Mouse (Mus musculus): ENCODE results near the gene Iqsec2. TPM values are rescaled to one million over a fixed set of nuclear protein-coding genes. Genes with fewer than 3 reads are reported as not detected.

The Iqsec2 gene
- polyA plus RNA-seq, 1 experiment from 2014 or later, result 1.5 TPM

DNA sequence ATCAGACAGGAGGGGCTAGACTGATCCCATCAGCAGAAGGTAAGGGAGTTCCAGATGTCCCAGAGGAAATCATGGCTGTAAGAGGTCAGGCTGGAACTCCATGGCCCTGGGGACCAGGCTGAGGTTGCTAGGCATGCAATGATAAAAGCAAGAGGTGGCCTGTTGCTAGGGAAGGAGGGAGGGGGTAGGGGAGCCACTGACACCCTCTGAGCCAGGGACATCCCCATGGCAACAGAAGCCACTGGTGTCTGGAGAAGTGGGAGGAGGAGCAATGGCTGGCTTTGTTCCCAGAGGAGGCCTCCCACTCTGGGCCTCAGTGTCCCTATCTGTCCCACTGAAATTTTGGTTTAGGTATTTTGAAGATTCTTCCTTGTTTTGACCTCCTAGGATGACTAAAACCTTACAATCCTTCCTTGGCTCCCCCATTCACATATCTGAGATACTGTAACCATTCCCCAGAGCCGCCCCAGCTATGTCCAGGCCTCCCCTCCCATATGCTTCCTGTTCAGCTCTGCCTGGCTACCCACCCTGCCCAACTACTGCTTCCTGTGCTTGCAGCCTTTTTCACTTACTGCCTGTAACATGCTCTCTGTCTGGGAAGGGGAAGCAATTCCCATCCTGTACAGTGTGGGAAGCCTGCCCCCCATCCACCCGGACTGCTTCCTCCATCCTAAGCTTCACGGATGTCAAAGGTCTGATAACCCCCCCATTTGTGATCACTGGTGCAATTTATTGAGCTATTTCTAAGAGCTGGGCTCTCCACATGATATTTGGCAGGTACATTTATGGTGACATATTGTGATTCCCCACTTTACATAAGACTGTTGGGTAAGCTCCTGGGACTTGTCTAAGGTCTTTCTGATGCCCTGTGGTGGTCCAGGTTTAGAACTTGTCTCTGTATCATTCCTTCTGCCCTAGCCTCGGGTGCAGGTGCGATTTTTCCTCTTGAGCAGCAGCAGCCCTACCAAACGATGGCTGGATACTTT is 27.3 kb downstream of the Iqsec2 start:
- WGBS, result 75% methylated on average over 6 of the region's 6 CpGs
- peaks cover 45% of the 10 kb centered on the region for H3K27me3 ChIP-seq (ENCODE audit: control insufficient read depth, insufficient read depth, low read length)
- 0 out of 2 replicates have a peak, but pooled peaks cover 1% of the 10 kb centered on the region for H3K4me1 ChIP-seq (replicated peaks; ENCODE audit: control insufficient read depth, insufficient read depth, low read length)
- H3K27ac ChIP-seq (ENCODE audit: low read depth, low read length), result no peak overlapping the region
- DNase-seq (ENCODE audit: low spot score) (peak; percentile 59), ATAC-seq (replicated peaks; ENCODE audit: low FRiP score) (peak; percentile 83)
- H3K36me3 ChIP-seq (ENCODE audit: control insufficient read depth, insufficient read depth, low read length), result no peaks in the 10 kb centered on the region
- no peak overlapping the region for H3K9ac ChIP-seq (ENCODE audit: low read length)
- no peaks in the 10 kb centered on the region for H3K9me3 ChIP-seq (ENCODE audit: control insufficient read depth, low read length)
- H3K4me3 ChIP-seq (ENCODE audit: low read depth, low read length), result no peak overlapping the region
- no peak overlapping the region for H3K4me2 ChIP-seq (ENCODE audit: low read depth, low read length, severe bottlenecking)

DNA sequence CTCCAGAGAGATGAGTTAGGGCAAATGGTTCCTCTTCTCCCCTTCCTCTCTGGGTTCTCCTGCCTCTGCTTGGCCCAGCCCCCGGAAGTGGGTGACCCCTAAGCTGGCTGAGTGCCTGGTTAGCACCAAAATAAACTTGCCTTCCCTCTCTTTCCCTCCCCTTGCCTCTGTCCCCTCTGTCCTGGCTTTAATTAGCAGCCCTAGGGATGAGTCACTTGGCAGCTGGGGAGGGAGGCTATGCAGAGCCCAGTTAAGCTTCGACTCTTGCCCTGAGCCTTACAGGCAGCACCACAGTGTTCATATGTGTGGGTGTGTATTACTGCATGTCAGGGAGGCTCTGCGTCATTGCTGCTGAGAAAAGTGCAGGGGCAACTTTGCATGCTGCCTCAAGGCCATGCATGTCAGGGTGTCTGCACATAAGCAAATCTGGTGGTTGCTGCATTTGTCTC is 28.4 kb downstream of the Iqsec2 start:
- Histone ChIP-seq H3K9ac (ENCODE audit: low read length) (no peak overlapping the region), H3K4me1 (replicated peaks; ENCODE audit: control insufficient read depth, insufficient read depth, low read length) (0 out of 2 replicates have a peak, but pooled peaks cover 1% of the 10 kb centered on the region), H3K4me3 (ENCODE audit: low read depth, low read length) (no peak overlapping the region), H3K27ac (ENCODE audit: low read depth, low read length) (no peak overlapping the region), H3K9me3 (ENCODE audit: control insufficient read depth, low read length) (no peaks in the 10 kb centered on the region), H3K4me2 (ENCODE audit: low read depth, low read length, severe bottlenecking) (no peak overlapping the region), H3K27me3 (ENCODE audit: control insufficient read depth, insufficient read depth, low read length) (peaks cover 47% of the 10 kb centered on the region), H3K36me3 (ENCODE audit: control insufficient read depth, insufficient read depth, low read length) (no peaks in the 10 kb centered on the region)
- peak; percentile 45 for DNase-seq (ENCODE audit: low spot score)
- no peak for ATAC-seq (replicated peaks; ENCODE audit: low FRiP score)
- WGBS, result 55% methylated on average over 3 of the region's 3 CpGs

DNA sequence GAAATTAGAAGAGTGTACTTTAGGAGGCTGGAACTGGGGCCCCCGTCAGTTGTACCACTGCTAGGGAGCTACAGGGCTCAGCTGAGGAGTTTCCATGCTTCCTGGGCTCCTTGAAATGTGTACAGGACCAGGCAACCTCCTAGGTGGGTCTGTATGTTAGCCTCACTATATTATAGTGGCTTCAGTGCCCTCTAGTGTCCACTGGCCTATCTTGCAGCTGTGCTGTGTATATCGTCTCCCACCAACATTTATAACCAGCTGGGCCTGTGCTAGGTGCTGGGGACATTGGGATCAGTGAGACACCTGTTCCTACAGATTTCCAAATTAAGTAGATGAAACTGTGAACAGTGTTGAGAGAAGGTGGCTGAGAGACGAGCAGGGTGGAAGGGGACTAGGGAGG is 31.2 kb downstream of the Iqsec2 start:
- WGBS, result 40% methylated on average over 3 of the region's 3 CpGs
- no peak overlapping the region for H3K27ac ChIP-seq (ENCODE audit: low read depth, low read length)
- H3K4me1 ChIP-seq (replicated peaks; ENCODE audit: control insufficient read depth, insufficient read depth, low read length), result 0 out of 2 replicates have a peak, but pooled peaks cover 1% of the 10 kb centered on the region
- H3K27me3 ChIP-seq (ENCODE audit: control insufficient read depth, insufficient read depth, low read length), result peaks cover 41% of the 10 kb centered on the region
- no peaks in the 10 kb centered on the region for H3K9me3 ChIP-seq (ENCODE audit: control insufficient read depth, low read length)
- ATAC-seq (replicated peaks; ENCODE audit: low FRiP score) (0 out of 2 replicates have a peak, but pooled peaks have one; percentile 74), DNase-seq (ENCODE audit: low spot score) (peak; percentile 51)
- no peak overlapping the region for H3K4me2 ChIP-seq (ENCODE audit: low read depth, low read length, severe bottlenecking)
- no peak overlapping the region for H3K4me3 ChIP-seq (ENCODE audit: low read depth, low read length)
- no peaks in the 10 kb centered on the region for H3K36me3 ChIP-seq (ENCODE audit: control insufficient read depth, insufficient read depth, low read length)
- no peak overlapping the region for H3K9ac ChIP-seq (ENCODE audit: low read length)

DNA sequence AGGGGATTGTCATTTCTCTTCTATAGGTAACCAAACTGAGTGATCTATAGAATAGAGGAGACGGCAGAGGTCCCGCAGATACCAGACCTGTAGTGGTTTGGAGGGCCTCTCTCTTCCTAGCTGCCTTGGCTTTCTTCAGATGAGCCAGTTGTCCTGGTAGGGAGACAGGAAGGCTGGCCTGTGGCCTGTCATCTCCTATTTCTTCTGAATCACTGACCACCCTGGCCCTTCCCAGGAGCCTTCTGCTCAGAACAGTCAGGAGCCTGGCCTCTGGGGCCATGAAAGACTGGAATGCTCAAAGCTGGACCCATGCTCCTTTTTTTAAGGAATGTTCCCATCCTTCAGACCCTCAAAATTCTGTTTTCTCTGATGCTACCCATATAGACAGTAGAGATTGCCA is 33.8 kb downstream of the Iqsec2 start:
- ATAC-seq (replicated peaks; ENCODE audit: low FRiP score), result no peak
- no peak overlapping the region for H3K9ac ChIP-seq (ENCODE audit: low read length)
- WGBS, result 87% methylated on average over 2 of the region's 2 CpGs

DNA sequence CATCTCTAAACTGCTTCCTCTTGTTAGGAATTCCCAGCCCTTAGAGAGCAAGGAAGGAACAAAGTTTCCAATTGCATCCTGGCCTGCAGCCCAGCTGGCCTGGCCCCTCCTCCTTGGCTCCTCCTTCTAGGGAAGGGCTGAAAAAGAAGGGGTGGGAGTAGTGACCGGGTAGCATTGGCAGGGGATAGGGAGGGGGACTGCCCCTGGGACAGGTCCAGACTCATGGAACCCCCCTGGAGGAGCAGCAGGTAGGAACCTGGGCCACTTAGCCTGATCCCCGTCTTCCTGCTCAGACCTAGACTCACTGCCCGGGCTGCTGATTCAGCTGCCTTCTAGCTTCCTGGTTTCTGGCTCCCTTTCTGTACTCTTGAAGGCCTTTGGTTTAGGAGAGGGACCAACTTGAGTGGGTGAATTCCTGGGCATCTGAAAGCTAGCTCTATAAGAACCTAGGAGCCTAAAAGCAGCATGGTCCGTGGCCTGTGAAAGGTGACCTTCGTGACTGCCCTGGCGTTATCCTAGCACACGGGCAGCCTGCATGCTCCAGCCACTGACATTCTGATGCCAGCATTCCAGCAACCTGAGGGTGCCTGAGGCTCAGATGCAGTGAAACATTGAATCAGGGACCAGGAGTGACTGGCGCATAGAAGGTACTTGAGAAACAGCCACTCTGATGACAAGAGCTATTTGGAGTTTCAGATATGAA is 34.9 kb downstream of the Iqsec2 start:
- Histone ChIP-seq H3K36me3 (ENCODE audit: control insufficient read depth, insufficient read depth, low read length) (no peaks in the 10 kb centered on the region), H3K9me3 (ENCODE audit: control insufficient read depth, low read length) (no peaks in the 10 kb centered on the region), H3K27me3 (ENCODE audit: control insufficient read depth, insufficient read depth, low read length) (peaks cover 31% of the 10 kb centered on the region), H3K4me1 (replicated peaks; ENCODE audit: control insufficient read depth, insufficient read depth, low read length) (no peaks in the 10 kb centered on the region), H3K9ac (ENCODE audit: low read length) (no peak overlapping the region), H3K4me3 (ENCODE audit: low read depth, low read length) (no peak overlapping the region), H3K4me2 (ENCODE audit: low read depth, low read length, severe bottlenecking) (no peak overlapping the region), H3K27ac (ENCODE audit: low read depth, low read length) (no peak overlapping the region)
- ATAC-seq (replicated peaks; ENCODE audit: low FRiP score), result peak; percentile 64; the same call in 1 of the 2 replicates
- WGBS, result 62% methylated on average over 7 of the region's 8 CpGs
- DNase-seq (ENCODE audit: low spot score), result peak; percentile 53

More for the DNA sequence above, 33.8 kb downstream of the Iqsec2 start:
- no peaks in the 10 kb centered on the region for H3K4me1 ChIP-seq (replicated peaks; ENCODE audit: control insufficient read depth, insufficient read depth, low read length)
- H3K9me3 ChIP-seq (ENCODE audit: control insufficient read depth, low read length), result no peaks in the 10 kb centered on the region
- H3K4me2 ChIP-seq (ENCODE audit: low read depth, low read length, severe bottlenecking), result no peak overlapping the region
- H3K27me3 ChIP-seq (ENCODE audit: control insufficient read depth, insufficient read depth, low read length), result peaks cover 28% of the 10 kb centered on the region
- no peak overlapping the region for H3K4me3 ChIP-seq (ENCODE audit: low read depth, low read length)
- no peak overlapping the region for H3K27ac ChIP-seq (ENCODE audit: low read depth, low read length)
- no peaks in the 10 kb centered on the region for H3K36me3 ChIP-seq (ENCODE audit: control insufficient read depth, insufficient read depth, low read length)
- DNase-seq (ENCODE audit: low spot score), result no peak

DNA sequence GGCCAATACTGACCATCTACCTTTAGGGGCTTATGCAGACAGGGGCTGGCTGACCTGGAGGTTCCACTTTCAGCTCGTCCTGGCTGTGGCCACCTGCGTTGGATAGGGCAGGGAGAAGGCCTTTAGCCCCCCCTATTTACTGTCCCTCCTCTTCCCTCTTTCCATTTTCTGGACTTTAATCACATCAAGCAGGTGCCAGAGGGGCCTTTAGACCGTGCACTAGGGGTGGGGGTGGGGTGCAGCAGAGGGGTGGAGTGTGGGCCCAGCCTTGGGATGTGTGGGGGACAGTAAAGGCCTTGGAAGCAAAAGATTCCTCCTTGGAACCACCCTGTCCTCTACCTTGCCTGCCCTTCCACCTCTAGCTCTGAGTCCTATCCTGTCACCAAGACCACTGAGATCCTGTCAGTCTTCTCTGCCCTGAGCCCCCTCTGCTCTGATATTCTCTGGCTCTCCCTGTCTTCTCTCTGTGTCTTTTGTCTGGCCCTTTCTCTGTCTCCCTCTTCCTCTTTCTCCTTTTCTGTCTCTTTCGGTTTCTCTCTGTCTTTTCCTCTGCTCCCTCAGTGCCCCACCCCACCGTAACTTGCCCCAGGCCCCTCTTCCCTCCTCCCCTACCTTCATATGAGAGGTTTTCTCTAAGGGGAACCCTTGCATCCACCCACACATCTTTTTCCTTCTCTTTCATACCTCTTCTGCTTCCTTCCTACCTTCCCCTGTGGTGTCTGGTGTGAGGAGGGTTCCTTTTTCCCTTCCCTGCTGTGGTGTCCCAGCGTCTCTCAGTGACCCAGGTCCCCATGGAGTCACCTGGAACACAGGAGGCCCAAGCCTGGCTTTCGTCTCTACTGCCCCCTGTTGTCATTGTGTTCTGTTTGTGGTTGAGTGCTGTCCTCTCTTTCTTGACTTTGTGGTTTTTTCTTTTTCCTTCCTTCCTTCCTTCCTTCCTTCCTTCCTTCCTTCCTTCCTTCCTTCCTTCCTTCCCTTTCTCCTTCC is 35.9 kb downstream of the Iqsec2 start:
- DNase-seq (ENCODE audit: low spot score) (no peak), ATAC-seq (replicated peaks; ENCODE audit: low FRiP score) (no peak)
- Histone ChIP-seq H3K9ac (ENCODE audit: low read length) (no peak overlapping the region), H3K27ac (ENCODE audit: low read depth, low read length) (no peak overlapping the region), H3K9me3 (ENCODE audit: control insufficient read depth, low read length) (no peaks in the 10 kb centered on the region), H3K4me2 (ENCODE audit: low read depth, low read length, severe bottlenecking) (no peak overlapping the region), H3K4me3 (ENCODE audit: low read depth, low read length) (no peak overlapping the region), H3K27me3 (ENCODE audit: control insufficient read depth, insufficient read depth, low read length) (peaks cover 31% of the 10 kb centered on the region), H3K4me1 (replicated peaks; ENCODE audit: control insufficient read depth, insufficient read depth, low read length) (no peaks in the 10 kb centered on the region), H3K36me3 (ENCODE audit: control insufficient read depth, insufficient read depth, low read length) (no peaks in the 10 kb centered on the region)
- 74% methylated on average over 7 of the region's 7 CpGs for WGBS

DNA sequence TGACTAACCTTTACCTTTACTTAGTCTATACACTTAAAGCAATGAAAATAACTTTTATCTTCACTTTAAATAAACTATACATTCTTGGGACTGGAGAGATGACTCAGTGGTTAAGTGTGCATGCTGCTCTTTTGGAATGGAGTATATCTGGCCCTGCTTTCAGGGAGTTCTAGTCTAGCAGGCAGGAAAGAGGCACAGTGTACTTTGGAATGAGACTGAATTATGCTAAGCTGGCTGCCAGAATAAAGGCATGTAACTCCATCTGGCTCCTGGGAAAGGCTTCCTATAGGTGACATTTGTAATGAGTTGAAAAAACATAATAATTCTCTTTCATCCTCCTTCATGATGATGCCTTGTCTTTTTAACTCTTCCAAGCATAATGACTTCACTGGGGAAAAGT is 43.1 kb downstream of the Iqsec2 start:
- Histone ChIP-seq H3K27ac (ENCODE audit: low read depth, low read length) (no peak overlapping the region), H3K4me2 (ENCODE audit: low read depth, low read length, severe bottlenecking) (no peak overlapping the region), H3K4me1 (replicated peaks; ENCODE audit: control insufficient read depth, insufficient read depth, low read length) (no peaks in the 10 kb centered on the region), H3K36me3 (ENCODE audit: control insufficient read depth, insufficient read depth, low read length) (no peaks in the 10 kb centered on the region), H3K9me3 (ENCODE audit: control insufficient read depth, low read length) (no peaks in the 10 kb centered on the region), H3K9ac (ENCODE audit: low read length) (no peak overlapping the region), H3K4me3 (ENCODE audit: low read depth, low read length) (no peak overlapping the region), H3K27me3 (ENCODE audit: control insufficient read depth, insufficient read depth, low read length) (peaks cover 48% of the 10 kb centered on the region)
- DNase-seq (ENCODE audit: low spot score), result no peak
- ATAC-seq (replicated peaks; ENCODE audit: low FRiP score), result no peak

DNA sequence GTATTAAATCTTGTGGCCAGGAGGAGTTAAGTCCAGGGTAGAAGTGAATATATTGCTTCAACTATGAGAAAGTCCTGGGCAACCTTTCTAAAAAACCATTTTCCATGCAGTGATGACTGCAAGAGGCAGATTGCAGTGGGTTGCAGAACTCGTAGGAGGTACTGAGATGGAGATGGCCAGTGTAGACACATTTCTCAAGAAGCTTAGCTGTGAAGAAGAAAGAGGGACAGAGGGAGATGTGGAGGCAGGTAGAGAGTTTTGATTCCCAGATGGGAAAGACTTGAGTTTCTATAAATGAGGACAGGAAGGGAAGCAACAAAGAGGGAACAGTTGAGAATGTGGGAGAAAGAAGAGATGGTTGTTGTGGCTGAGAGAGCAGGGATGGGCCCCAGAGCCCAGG is 47.2 kb downstream of the Iqsec2 start:
- H3K9ac ChIP-seq (ENCODE audit: low read length), result no peak overlapping the region
- DNase-seq (ENCODE audit: low spot score), result no peak
- no peaks in the 10 kb centered on the region for H3K4me1 ChIP-seq (replicated peaks; ENCODE audit: control insufficient read depth, insufficient read depth, low read length)
- WGBS, result 88% methylated on average over 1 of the region's 1 CpGs
- no peak for ATAC-seq (replicated peaks; ENCODE audit: low FRiP score)
- H3K36me3 ChIP-seq (ENCODE audit: control insufficient read depth, insufficient read depth, low read length), result no peaks in the 10 kb centered on the region
- no peak overlapping the region for H3K4me2 ChIP-seq (ENCODE audit: low read depth, low read length, severe bottlenecking)
- H3K27me3 ChIP-seq (ENCODE audit: control insufficient read depth, insufficient read depth, low read length), result peaks cover 60% of the 10 kb centered on the region
- no peak overlapping the region for H3K4me3 ChIP-seq (ENCODE audit: low read depth, low read length)
- H3K27ac ChIP-seq (ENCODE audit: low read depth, low read length), result no peak overlapping the region
- no peaks in the 10 kb centered on the region for H3K9me3 ChIP-seq (ENCODE audit: control insufficient read depth, low read length)

Measured in forebrain, embryonic 11.5 days (tissue).